Mouse (Mus musculus) 3134 (cell line): Measurements from ENCODE around the gene Fut7.

Source experiments
- DNase-seq: peaks from one replicate; pipeline ENCODE4 v3.0.0-alpha.2; 2011; ENCODE audit warnings: low spot score; ENCODE audit not compliant: insufficient read length; ENCODE audit errors: extremely low read depth

Fut7 gene

DNA sequence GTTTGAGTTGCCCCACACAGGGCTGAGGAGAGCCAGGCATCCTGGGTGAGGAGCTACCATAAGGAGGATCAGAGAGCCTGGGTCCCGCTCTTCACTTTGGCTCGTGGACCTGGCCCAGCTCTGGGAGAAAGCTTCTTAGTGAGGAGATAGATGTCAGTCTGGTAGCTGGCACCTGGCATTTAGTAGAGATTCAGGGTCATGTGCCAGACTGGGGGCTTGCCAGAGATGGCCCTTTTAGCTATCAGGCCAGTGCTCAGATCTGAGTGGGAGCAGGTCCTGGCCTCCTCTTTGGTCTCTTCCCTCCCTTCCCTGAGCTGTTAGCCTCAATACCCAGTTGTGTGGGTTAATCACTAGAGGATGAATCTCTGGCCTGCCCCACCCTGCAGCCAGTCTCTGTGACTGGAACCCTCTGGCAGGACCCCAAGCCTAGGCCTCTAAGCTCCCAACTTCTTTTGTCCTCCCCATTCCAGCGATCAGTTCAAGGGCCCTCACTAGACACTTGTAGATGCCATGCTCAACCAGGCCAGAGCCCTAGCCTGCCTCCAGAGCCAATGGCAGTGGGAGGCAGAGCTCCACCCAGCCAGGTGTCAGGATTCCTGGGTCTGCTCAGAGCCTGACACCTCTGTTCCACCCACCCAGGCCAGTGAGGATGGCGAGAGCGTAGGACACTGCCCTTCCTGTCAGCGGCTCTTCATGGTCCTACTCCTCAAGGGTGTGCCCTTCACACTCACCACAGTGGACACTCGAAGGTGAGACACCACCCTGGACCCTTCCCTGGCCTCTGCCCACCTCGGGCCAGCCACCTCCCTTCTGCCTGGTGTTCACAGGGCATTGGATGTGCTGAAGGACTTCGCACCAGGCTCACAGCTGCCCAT lies 34.2 kb downstream of the Fut7 start:
- DNase-seq: no peak

DNA sequence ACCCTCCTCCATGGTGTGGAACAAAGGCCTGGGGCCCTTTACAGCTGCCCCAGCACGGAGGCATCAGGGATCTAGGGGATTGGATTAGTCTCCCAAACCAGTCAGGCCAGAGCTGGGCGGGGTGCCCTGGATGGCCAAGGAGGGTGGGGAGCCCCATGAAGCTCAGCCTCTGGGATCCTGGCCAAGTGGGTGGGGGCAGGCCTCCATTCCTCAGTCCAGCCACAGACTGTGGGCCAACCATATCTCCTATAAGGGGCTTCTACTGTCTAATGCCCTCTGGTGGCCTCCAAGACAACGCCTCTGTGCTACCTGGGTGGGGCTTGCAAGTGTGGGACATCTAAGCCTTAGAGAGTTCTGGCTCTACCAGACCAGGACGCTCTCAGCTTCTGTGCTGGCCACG lies 35.8 kb downstream of the Fut7 start:
- no peak for DNase-seq

DNA sequence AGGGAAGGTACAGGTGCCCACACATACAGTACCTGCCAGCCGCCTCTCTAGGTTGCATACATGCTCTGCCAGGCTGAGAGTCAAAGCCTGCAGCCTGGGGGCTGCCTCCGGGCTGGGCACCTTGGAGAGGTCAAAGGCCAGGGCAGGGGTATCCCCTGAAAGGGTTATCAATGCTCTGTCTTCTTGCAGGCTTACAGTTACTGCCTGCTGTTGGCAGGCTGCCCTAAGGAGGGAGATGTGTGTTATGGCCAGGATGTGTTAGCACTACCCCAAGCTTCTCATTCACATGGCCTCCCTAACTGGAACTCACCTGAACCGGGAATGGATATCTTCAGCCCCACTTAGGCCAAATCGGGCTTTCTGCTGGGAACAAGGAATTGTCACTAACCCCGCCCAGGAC lies 37.1 kb downstream of the Fut7 start:
- DNase-seq: no peak

DNA sequence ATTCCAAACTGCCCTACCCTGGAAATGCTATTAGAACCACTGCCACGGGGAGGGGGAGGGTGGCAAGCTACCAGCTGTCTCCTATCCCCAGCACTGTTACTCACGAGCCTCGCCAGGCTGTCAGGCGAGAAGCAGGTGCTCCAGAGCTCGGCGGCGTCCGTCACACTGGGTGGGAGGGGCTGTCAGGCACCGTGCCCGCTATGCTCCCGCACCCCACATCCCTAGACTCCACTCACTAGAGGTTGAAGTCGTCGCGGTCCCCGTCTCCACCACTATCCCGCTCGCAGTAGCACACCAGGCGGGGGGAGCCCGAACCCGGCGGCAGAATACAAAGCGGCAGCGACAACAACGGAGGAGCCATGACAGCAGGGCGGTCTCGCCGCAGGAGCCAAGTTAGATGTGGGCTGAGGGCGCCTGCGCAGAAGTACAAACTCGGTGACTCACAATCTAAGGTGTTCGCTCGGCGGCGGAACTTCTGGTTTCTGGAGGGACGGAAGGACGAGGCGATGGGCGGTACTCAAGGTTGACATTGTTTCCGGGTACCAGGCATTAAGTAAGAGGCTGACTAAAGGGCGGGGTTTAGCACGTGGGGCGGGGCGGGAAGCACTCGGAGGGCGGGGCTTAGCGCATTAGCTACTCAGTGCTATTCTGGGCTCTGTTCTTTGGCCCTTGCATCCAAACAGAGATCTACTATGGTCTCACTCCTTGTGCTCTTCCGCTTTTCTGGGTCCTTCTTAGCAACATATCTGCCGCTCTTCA lies 37.7 kb downstream of the Fut7 start, which contains the start of gene Paxx:
Gene Paxx (minus strand): TSS at position 544 of the 759 bp plus-strand sequence.
- DNase-seq: peak; percentile 94

DNA sequence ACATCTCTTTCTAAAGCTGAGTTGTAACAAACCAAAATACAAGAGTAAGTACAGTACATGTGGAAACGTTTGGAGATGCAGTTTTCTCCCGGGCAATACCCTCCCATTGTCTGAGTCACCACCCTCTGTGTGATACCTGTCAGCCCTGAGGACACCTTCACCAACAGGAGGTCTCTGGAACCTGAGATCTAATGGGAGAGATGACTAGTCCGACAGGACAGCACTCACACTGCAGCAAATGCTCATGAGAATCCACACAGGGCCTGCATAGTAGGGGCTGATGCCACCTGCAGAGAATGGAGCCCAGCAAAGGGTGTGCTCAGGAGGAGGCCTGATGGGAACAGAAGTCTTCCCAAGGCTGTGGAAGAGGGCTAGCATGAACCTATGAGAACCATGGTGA lies 38.3 kb downstream of the Fut7 start:
- no peak for DNase-seq

DNA sequence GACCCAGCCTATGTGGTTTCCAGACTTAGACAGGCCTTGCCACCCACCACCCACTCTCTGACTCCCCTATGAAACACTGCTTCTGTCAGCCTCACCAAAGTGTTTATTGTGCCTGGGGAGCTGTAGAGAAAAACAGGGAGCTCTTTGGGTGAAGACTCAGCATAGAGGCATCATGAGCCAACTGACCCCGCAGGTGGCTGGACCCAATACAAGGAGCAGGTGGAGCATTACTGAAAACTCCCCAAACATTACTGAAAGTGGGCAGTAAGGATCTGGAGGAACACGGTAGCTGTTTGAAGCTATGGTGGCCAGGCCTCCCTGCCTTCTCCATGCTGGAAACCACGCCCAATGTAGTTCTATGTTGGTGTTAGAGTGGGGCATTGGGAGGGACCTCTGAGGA lies 40.6 kb downstream of the Fut7 start:
- DNase-seq: no peak

DNA sequence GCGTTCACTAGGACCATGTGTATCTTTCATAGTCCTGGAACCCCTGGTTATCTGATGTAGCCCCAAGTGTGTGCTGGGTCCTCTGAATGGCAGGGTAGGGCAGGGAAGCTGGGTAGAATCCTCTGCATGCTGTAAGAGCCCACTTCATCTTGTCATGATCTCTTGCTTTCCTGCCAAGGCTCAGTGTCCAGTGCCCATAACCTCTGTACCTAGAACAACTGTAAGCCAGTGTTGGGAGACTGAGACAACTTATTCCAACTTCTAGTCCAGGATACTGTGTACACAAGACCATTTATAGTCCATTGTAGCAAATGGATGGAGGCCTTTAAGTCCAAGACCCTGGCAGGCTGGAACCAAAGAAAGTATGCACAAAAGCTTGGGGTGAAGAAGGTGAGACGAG lies 42.2 kb downstream of the Fut7 start:
- DNase-seq: no peak

DNA sequence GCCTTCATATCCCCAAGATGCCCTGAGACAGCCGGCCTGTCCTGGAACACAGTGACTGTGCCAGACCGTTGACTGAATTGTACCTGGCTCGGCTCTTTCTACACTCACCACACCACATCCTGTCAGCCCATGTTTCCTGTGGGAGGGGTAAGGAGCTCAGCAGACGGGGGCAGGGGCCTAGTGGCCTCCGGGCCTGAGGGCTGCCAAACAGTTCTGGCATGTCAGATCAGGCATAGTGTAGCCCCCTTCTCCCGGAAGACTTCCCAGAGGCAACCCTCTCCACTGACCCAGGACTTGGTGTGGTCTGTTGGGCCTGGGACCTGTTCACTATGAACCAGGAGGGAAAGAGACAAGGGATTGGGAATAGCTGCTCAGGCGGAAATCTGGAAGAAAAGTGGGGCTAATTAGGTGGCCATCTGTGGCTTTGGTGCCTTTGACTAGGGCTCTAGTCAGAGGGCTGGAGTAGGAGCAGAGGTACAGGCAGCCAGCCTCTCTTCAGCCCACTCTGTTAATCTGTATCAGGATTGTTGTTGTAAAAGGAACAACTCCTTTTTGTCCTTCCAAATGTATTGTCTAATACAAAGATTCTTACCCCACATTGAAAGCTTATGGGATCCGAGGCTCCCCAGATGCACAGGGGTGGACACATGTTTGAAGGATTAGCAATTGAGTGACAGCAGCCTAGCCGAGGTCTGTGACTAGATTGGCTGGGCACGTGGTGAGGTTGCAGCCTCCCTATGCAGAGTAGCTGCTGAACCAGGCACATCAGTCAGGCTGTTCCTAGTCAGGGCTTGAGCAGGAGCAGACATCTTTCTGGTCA lies 43.0 kb downstream of the Fut7 start:
- peak; percentile 81 for DNase-seq

DNA sequence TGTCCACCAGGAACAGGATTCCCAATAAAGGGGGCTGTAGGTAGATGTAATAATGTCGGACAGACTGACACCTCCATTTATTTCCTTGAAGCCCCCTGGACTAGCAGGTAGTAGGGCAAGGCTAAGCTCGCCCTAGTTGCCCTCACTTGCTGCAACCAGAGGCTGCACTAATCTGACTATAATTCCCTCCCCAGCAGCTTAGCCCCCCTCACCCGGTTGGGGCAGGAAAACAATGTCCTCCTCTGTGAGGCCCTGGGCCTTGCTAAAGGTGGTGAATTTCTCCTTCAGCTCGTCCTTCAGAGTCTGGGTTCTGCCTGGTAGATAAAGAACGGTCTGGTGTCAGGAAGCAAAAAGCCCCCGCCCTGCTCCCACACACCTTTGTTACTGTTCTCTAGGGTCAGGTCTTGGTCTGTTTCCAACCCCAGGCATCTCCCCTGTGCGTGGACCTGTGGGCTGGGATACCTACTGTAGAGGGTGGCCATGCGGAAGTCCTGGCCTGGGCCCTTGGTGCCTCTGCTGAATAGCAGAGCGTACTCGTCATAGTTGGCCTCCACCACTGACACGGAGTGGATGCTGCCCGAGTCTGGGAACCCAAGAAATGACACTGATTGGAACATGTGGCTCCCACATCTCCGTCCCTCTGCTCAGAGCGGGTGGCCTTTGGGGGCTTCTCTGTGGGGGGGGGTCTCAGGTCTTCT lies 44.7 kb downstream of the Fut7 start:
- DNase-seq: no peak

DNA sequence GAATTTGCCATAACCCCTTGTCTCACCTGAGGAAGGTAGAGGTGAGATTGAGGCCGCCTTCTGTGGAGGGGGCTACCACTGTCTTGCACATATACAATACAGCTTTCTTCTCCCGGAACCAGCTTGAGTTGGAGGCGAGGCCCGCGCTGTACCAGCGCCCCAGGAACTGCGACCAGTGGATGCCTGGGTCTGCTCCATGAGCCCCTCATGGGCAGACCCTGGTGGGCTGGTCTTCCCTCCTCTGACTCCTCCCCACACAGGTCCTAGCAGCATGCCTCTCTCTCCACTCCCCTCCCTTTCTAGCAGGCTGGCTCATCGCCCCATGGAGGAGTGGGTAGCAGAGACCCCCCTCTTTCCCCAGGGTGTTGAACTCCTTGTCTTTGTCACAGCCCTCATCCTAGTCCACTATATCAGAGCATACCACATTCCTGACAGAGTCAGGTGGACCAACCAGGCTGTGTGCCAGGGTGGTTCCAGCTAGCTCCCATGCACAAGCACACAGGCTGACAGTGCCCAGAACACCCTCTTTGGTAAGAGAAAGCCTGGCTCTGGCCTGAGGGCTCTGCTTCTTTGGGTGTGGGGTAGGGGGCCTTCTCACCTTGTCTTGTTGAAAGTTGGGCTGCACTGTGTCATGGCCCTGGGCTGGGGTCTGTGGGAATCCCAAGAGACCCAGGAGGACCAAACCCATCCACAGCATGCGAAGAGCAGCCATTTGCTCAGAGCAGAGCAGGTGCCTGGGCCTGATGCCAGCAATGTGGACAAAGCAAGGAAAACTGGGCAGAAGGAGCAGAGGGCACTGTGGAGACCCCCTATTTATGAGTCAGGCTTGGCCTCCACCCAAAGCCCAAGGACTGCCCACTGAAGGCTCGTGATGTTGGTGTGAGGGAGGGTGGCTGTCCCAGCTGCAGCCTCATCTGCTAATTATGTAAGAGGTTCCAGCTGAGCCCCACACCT lies 46.2 kb downstream of the Fut7 start:
- DNase-seq: peak; percentile 49

DNA sequence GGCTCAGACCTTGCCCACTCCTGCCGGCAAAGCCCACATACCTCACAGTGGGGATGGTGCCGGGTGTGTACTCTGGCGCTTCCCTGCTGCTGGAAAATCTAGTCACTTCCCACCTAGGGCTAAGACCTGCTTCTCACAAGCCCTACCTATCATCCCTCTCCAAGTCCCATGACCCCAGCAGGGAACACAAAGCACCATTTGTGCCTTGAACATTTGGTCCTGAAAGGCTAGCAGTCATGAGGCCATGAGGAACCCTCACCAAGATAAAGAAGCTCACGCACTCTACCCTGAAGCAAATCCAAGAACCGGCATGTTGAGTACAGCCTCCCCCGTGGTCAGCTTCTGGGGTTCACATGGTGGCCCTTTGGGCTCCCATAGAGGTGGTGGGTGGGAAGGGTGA lies 46.9 kb downstream of the Fut7 start, which contains the start of gene Ptgds:
Gene Ptgds (minus strand): TSS at position 78 of the 400 bp plus-strand sequence.
- no peak for DNase-seq

DNA sequence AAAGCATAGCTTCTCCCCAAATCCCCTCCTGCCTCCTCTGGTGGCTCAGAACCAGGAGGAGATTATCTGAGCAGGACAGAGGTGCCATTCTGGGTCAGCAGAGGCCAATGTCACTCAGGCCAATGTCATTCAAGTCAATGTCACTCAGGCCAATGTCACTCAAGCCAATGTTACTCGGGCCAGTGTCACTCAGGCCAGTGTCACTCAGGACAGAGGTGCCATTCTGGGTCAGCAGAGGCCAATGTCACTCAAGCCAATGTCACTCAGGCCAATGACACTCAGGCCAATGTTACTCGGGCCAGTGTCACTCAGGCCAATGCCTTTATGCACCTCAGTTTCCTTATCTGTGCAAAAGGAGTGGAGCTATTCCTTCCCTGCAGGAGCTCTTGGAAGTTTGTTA lies 49.5 kb downstream of the Fut7 start:
- DNase-seq: no peak
